Mouse (Mus musculus) lung, embryonic 15.5 days (tissue): ENCODE data around the gene Ambra1. TPM values are rescaled to one million over a fixed set of nuclear protein-coding genes. Genes with fewer than 3 reads are reported as not detected.

Source experiments
- ATAC-seq: fragments of 200-750 bp; cut with Nextera tagmentation; 2 replicates; pipeline ENCODE4 v1.8.0; 2017; ENCODE audit warnings: moderate number of reproducible peaks, borderline replicate concordance; ENCODE audit not compliant: low FRiP score, low TSS enrichment; ENCODE audit errors: extremely low read depth
- H3K27ac ChIP-seq: fragments of 300-500 bp; sonication (generic); 2 replicates; pipeline ENCODE4 v1.5.1; 2015; ENCODE audit warnings: moderate library complexity, mild to moderate bottlenecking, inconsistent platforms
- H3K27me3 ChIP-seq: fragments of 300-500 bp; sonication (generic); 2 replicates; pipeline ENCODE4 v1.6.1; 2015; ENCODE audit warnings: inconsistent platforms
- H3K36me3 ChIP-seq: fragments of 300-500 bp; sonication (generic); 2 replicates; pipeline ENCODE4 v1.6.1; 2015; ENCODE audit warnings: inconsistent platforms
- H3K4me1 ChIP-seq: fragments of 300-500 bp; sonication (generic); 2 replicates; pipeline ENCODE4 v1.6.1; 2015; ENCODE audit warnings: inconsistent platforms
- H3K4me2 ChIP-seq: fragments of 300-500 bp; sonication (generic); 2 replicates; pipeline ENCODE4 v1.6.1; 2015; ENCODE audit warnings: inconsistent platforms, mild to moderate bottlenecking, moderate library complexity
- H3K4me3 ChIP-seq: fragments of 300-500 bp; sonication (generic); 2 replicates; pipeline ENCODE4 v1.5.1; 2015; ENCODE audit warnings: mild to moderate bottlenecking, inconsistent platforms
- H3K9ac ChIP-seq: fragments of 300-500 bp; sonication (generic); 2 replicates; pipeline ENCODE4 v1.6.1; 2015; ENCODE audit warnings: inconsistent platforms
- H3K9me3 ChIP-seq: fragments of 300-500 bp; sonication (generic); 2 replicates; pipeline ENCODE4 v1.6.1; 2016; ENCODE audit warnings: inconsistent platforms
- WGBS: fragments of 180-500 bp; shearing (Covaris S2); methylation state at CpG from one replicate; pipeline ENCODE4 v1.1.7; 2015; 5-methylcytosine and 5-hydroxymethylcytosine counted together
- polyA plus RNA-seq: library from polyadenylated mRNA; unstranded; fragments of >200 nt; fragmentation: Nextera tagmentation; extraction: Ambion mirVana; gene quantifications from 2 replicates; pipeline ENCODE4 v1.2.1, GENCODE M21; 2015

Gene Ambra1
- polyA plus RNA-seq, 1 experiment from 2014 or later: 16.4 TPM

DNA sequence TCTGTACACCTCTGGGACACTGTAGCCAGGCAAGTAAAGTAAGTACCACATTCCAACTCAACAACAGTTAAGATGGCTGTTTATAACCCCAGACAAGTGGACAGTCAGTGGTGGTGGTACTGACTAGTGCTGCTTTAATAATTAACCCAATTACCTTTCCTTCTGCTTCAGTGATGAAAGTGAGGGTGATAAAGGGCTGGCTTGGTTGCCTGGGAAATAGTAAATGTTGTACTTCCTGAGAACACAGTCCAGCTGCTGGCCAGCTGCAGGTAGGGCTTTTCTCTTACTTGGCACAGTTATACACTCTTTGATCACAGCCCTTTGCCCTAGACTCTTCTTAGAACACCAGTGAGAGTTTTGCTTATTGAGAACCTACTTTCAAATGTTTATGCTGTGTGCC is 102.3 kb downstream of the Ambra1 start:
- Histone ChIP-seq H3K4me2 (no peak overlapping the region), H3K4me1 (no peaks in the 10 kb centered on the region), H3K36me3 (no peaks in the 10 kb centered on the region), H3K27ac (no peak overlapping the region), H3K9ac (no peak overlapping the region), H3K4me3 (no peak overlapping the region), H3K27me3 (no peaks in the 10 kb centered on the region), H3K9me3 (no peaks in the 10 kb centered on the region)
- no peak for ATAC-seq

DNA sequence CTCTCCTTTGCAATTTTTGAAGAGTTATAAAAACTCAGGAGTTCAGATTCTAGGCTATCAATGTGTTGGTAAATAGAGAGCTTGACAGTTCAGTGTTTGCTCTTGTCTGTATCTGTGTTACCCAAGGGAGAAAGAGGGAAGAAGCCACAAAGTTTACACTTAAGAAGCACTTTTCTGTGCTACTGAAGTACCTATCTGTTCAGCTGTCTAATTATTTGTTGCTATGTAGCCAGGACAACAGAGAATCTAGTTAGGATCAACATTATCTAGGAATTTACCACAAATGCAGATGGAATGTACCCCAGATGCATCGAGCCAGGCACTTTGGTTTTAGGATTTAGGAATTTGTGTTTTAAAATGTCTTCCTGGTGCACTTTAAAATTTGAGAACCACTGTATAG is 104.3 kb downstream of the Ambra1 start:
- ATAC-seq: no peak
- Histone ChIP-seq H3K9ac (no peak overlapping the region), H3K4me2 (no peak overlapping the region), H3K4me3 (no peak overlapping the region), H3K4me1 (no peaks in the 10 kb centered on the region), H3K9me3 (no peaks in the 10 kb centered on the region), H3K27me3 (no peaks in the 10 kb centered on the region), H3K36me3 (no peaks in the 10 kb centered on the region), H3K27ac (no peak overlapping the region)
- whole genome bisulfite sequencing: 74% methylated on average over 1 of the region's 1 CpGs

DNA sequence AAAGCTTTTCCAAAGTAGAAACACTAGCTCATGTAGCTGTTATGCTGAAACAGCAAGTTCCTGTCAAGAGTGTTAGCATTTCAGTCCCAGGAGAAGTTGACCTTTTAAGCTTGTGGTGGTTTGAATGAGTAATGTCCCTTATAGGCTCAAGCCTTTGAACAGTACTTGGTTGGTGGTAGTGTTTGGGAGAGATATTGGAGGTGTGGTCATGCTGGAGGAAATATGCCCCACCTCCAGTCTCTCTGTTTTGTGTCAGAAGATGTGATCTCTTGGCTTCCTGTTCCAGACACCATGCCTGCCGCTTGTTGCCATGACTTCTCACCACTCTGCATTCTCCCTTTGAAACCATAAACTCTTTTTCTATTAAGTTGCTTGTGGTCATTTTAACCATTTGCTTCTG is 105.1 kb downstream of the Ambra1 start:
- Histone ChIP-seq H3K36me3 (no peaks in the 10 kb centered on the region), H3K9ac (no peak overlapping the region), H3K4me3 (no peak overlapping the region), H3K27ac (no peak overlapping the region), H3K27me3 (no peaks in the 10 kb centered on the region), H3K4me2 (no peak overlapping the region), H3K9me3 (no peaks in the 10 kb centered on the region), H3K4me1 (no peaks in the 10 kb centered on the region)
- 65% methylated on average over 1 of the region's 1 CpGs for WGBS
- ATAC-seq: no peak

DNA sequence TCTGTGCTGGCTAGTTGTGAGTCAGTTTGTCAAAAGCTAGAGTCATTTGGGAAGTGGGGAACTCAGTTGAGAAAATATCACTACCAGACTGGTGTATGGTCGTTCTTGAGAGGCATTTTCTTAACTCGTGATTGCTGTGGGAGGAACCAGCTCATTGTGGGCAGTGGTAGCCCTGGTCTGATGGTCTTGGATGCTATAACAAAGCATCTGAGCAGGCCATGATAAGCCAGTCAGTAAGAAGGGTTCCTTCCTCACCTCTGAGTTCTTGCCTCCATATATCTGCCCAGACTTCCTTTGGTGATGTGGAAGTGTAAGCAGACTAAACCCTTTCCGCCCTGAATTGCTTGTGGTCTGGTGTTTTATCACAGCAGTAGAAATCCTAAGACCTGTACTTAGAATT is 105.7 kb downstream of the Ambra1 start:
- Histone ChIP-seq H3K4me2 (no peak overlapping the region), H3K9me3 (no peaks in the 10 kb centered on the region), H3K27me3 (no peaks in the 10 kb centered on the region), H3K27ac (no peak overlapping the region), H3K4me1 (no peaks in the 10 kb centered on the region), H3K9ac (no peak overlapping the region), H3K36me3 (no peaks in the 10 kb centered on the region), H3K4me3 (no peak overlapping the region)
- ATAC-seq: no peak
- WGBS: 80% methylated on average over 3 of the region's 3 CpGs

DNA sequence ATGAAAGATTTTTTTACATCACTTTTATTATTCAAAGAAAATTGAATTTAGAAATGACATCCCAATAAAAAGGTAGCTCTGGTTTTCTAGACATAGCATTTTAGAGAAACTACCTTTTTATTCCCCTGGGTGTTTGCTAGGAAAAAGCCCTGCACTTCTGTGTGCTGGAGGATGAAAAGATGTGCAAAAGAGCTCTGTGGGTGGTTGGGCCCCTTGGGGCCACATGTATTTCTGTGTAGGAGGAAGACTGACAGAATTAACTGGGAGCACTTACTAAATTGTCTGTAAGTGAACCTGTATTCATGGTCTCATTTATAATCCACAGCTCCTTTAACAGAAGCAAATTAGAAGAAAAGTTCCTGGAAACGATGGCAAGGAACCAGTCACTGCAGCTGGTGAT is 114.2 kb downstream of the Ambra1 start:
- ATAC-seq: no peak
- Histone ChIP-seq H3K4me1 (no peaks in the 10 kb centered on the region), H3K27me3 (no peaks in the 10 kb centered on the region), H3K4me3 (no peak overlapping the region), H3K27ac (no peak overlapping the region), H3K36me3 (peaks cover 5% of the 10 kb centered on the region; the same call in 1 of the 2 replicates), H3K4me2 (no peak overlapping the region), H3K9me3 (no peaks in the 10 kb centered on the region), H3K9ac (no peak overlapping the region)
- WGBS: 75% methylated on average over 1 of the region's 1 CpGs

DNA sequence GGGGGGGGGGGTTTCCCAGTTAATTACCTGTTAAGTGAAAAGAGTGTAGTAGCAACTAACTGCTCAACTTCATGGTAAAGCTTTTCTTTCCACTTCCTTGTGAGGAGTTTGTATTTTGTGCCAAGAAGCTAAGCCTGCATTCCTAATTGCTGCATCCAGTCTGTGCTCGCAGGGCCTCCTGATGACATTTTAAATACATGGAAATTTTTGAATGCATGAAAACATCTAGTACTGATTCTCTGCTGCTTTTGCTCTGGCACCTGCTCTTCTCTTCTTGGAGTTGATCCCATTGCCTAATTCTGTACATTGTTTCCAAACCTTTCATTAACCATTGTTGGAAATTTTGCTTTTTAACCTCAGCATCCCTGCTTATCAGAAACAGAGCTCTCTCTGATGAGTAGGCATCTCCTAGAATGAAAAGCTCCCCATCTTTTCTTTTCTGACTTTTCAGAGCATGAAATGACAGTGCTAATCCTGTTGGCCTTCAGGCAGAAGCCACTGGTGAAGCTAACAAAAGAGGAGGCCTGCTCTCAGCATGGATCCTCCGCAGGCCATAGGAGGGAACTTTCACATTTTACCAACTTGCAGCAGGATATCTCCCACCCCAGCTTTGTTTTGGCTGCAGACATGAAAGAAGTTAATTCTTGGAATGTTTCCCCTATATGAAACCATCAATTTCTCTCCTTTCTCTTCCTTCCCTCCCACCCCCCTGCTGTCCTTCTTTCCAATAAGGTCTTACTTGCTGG is 122.7 kb downstream of the Ambra1 start:
- no peak overlapping the region for H3K4me3 ChIP-seq
- H3K27ac ChIP-seq: no peak overlapping the region
- no peak for ATAC-seq
- no peak overlapping the region for H3K4me2 ChIP-seq
- WGBS: 68% methylated on average over 2 of the region's 2 CpGs
- H3K9ac ChIP-seq: no peak overlapping the region
- H3K27me3 ChIP-seq: no peaks in the 10 kb centered on the region
- no peaks in the 10 kb centered on the region for H3K9me3 ChIP-seq
- H3K4me1 ChIP-seq: no peaks in the 10 kb centered on the region
- no peaks in the 10 kb centered on the region for H3K36me3 ChIP-seq

DNA sequence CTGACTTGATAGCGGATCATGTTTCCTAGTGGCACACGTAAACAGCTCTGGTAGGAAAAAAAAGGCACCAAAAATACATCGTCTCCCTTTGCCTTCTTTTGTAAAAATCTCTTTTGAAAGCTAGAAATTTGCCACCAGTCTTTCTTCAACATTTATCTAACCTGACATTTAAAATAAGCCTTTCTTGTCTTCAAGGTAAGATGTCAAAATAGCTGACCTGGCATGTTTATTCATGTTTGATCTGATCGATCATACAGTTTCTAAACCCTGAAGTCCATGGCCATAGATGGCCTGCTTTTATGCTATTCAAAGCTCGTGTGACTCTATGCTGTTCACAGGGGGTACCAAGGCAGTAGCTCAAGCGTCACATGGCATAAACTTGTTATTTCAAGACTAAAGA is 124.6 kb downstream of the Ambra1 start:
- H3K27ac ChIP-seq: no peak overlapping the region
- 88% methylated on average over 6 of the region's 6 CpGs for WGBS
- H3K9ac ChIP-seq: no peak overlapping the region
- no peaks in the 10 kb centered on the region for H3K36me3 ChIP-seq
- H3K27me3 ChIP-seq: no peaks in the 10 kb centered on the region
- H3K4me3 ChIP-seq: no peak overlapping the region
- ATAC-seq: no peak
- H3K4me2 ChIP-seq: no peak overlapping the region
- H3K4me1 ChIP-seq: no peaks in the 10 kb centered on the region
- H3K9me3 ChIP-seq: no peaks in the 10 kb centered on the region

DNA sequence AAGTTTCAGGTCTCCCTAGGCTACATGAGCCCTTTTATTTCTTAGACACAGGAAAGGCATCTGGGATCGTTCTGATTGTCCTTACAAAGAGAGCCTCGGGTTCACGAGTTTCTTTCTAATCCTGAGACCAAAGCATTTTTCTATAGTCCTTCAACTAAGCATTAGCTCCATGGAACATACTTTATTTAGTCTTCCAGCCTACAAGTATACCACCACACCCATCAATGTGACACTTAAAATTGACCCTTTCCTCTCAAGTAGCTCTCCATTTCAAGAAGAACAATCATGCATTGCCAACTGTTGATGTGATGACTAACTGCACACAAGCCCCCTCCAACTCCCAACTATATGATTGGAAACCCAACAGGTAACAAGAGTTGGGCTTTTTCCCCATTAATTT is 127.0 kb downstream of the Ambra1 start:
- Histone ChIP-seq H3K4me3 (no peak overlapping the region), H3K27ac (no peak overlapping the region), H3K9me3 (no peaks in the 10 kb centered on the region), H3K4me1 (no peaks in the 10 kb centered on the region), H3K36me3 (no peaks in the 10 kb centered on the region), H3K4me2 (no peak overlapping the region), H3K27me3 (no peaks in the 10 kb centered on the region), H3K9ac (no peak overlapping the region)
- ATAC-seq: no peak
- 73% methylated on average over 3 of the region's 3 CpGs for WGBS

DNA sequence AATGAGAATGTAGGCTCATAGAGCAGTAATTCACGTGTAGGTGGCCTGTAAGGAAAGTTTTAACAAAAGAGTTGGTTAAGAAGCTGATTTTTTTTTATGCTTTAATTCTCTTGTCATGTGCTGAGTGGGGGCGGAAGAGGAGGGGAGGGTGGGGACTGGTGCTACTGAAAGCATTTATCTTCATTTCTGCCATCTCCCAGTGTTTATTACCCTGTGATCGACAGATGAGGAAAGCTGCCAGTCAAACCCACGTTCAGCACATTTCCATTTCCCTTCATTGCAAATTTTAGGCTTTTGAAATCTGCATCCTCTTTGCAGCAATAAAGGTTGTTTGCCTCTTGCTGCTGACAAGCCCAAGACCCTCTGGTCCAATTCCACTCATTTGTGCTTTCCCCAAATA is 129.5 kb downstream of the Ambra1 start:
- Histone ChIP-seq H3K27ac (no peak overlapping the region), H3K4me2 (no peak overlapping the region), H3K4me1 (no peaks in the 10 kb centered on the region), H3K9ac (no peak overlapping the region), H3K36me3 (no peaks in the 10 kb centered on the region), H3K9me3 (no peaks in the 10 kb centered on the region), H3K27me3 (no peaks in the 10 kb centered on the region), H3K4me3 (no peak overlapping the region)
- 62% methylated on average over 4 of the region's 4 CpGs for WGBS
- no peak for ATAC-seq

DNA sequence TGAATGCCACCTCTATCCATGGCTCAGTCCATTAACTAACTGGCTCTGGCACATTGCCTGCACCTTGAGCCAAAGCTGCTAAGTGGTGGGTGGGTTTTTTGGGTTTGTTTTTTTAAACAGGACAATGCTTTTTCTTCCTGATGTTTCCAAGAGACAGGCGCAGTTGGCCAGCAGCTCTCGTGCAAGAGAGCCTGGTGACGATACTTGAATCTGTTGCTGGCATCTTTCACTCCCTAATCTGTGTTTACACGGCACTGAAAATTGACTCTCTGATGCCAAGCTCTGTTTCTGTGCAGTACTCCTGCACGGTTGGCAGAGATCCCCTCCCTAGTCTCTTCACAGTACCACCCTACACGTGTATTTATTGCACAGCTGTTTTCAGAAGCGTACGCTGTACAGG is 140.8 kb downstream of the Ambra1 start:
- Histone ChIP-seq H3K9me3 (no peaks in the 10 kb centered on the region), H3K4me3 (no peak overlapping the region), H3K4me1 (0 out of 2 replicates have a peak, but pooled peaks cover 4% of the 10 kb centered on the region), H3K36me3 (no peaks in the 10 kb centered on the region), H3K9ac (no peak overlapping the region), H3K27ac (no peak overlapping the region), H3K27me3 (no peaks in the 10 kb centered on the region), H3K4me2 (no peak overlapping the region)
- no peak for ATAC-seq
- 42% methylated on average over 8 of the region's 8 CpGs for WGBS

DNA sequence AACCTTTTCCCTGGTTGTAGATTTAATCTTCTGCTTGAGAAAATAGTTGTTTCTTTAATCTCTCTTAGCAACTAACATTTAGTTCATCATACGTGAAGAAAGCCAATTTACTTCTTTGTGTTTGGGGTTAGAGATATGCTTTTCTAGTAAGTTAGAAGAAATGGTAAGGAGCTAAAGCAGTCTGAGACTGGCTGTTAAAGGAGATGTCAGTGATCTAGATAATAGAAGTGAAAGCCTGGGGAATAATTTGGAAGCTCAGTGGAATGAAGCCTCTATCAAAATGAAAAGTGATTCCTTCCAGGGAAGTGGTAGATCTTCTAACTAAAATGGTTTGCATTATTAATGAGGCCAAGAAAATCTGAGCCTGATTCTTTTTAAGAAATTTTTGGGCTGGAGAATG is 141.3 kb downstream of the Ambra1 start:
- Histone ChIP-seq H3K27ac (no peak overlapping the region), H3K9ac (no peak overlapping the region), H3K27me3 (no peaks in the 10 kb centered on the region), H3K4me3 (no peak overlapping the region), H3K4me1 (0 out of 2 replicates have a peak, but pooled peaks cover 4% of the 10 kb centered on the region), H3K4me2 (no peak overlapping the region), H3K9me3 (no peaks in the 10 kb centered on the region), H3K36me3 (no peaks in the 10 kb centered on the region)
- WGBS: 83% methylated on average over 1 of the region's 1 CpGs
- ATAC-seq: no peak

DNA sequence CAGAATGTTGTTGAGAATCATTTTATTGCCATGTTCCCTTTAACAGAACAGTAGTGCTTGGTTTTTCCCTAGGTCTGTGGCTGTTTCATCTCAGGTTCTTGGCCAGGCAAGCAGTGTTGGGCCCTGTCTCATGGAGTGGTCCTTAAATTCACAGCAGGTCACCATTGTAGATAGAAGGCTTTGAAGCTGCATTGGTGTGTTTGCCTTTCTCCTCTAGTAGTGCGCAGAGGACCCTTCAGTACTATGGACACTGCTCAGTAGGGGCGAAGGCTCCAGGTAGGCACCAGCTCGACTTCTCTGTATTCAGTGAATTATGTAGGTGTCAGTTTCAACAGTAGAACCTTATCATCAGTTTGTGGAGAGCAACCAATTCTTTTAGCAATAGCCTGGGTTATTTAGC is 142.7 kb downstream of the Ambra1 start:
- H3K27me3 ChIP-seq: no peaks in the 10 kb centered on the region
- ATAC-seq: no peak; the same call in 1 of the 2 replicates
- H3K4me2 ChIP-seq: no peak overlapping the region
- H3K27ac ChIP-seq: no peak overlapping the region
- H3K9me3 ChIP-seq: no peaks in the 10 kb centered on the region
- peaks cover 3% of the 10 kb centered on the region; the same call in 1 of the 2 replicates for H3K36me3 ChIP-seq
- WGBS: 70% methylated on average over 3 of the region's 3 CpGs
- H3K4me3 ChIP-seq: no peak overlapping the region
- 0 out of 2 replicates have a peak, but pooled peaks cover 4% of the 10 kb centered on the region for H3K4me1 ChIP-seq
- H3K9ac ChIP-seq: no peak overlapping the region
